Mouse (Mus musculus): Measurements from ENCODE around the gene Hist1h2bp. TPM values are rescaled to one million over a fixed set of nuclear protein-coding genes. Genes with fewer than 3 reads are reported as not detected.
"Not testable (repeated sequence)": the region's sequence is repeated elsewhere in the genome, so short reads cannot be mapped to it uniquely, and the experiment has no call there.

Hist1h2bp gene
- total RNA-seq, 2 experiments from 2014 or later: 6.4 to 6.8 TPM

DNA sequence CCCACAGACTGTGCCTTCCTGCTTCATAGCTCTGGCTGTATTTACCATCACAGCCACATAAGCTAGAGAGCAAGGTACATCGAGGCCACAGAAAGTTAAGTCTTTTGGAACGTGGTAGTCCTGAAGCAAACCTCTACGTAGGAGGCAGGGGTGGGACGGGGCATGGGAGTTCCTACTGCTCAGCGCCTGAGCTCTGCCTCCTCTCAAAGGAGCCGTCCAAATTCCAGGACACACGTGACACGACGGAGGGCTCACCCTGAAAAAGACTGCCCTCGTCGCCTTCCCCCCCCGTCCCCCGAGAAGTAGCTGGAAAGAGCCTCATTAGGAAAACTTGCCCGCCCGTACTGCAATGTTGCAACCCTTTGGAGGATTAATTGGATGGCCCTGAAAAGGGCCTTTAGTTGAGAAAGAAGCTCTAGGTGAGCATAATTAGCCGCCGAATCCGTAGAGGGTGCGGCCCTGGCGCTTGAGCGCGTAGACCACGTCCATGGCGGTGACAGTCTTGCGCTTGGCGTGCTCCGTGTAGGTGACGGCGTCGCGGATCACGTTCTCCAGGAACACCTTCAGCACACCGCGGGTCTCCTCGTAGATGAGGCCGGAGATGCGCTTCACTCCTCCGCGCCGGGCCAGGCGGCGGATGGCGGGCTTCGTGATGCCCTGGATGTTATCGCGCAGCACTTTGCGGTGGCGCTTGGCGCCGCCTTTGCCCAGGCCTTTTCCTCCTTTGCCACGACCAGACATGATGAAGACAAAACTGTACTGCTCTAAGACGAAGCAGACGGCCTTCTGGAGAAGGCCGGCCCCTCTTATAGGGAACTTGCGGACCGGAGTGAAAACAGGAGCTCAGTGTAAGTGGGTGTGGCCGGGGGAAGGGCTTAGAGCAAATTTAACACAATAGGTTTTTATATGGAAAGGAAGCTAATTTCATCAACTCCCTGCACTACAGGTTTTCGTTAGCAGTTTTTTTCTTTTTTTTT lies 44.4 kb downstream of the Hist1h2bp start, which contains the start of gene Hist1h4n:
Hist1h4n (minus strand) TSS at position 779 of the 977 bp plus-strand sequence.
- intact Hi-C loops (cut with DNase I): loop anchor here (10.0 kb wide), 1 partner anchor 117 kb away; the partner anchor contains the start of genes Hist1h2ai, Hist1h2bl and Hist1h3h
- not testable (repeated sequence) for DNase-seq (ENCODE audit: low spot score)

DNA sequence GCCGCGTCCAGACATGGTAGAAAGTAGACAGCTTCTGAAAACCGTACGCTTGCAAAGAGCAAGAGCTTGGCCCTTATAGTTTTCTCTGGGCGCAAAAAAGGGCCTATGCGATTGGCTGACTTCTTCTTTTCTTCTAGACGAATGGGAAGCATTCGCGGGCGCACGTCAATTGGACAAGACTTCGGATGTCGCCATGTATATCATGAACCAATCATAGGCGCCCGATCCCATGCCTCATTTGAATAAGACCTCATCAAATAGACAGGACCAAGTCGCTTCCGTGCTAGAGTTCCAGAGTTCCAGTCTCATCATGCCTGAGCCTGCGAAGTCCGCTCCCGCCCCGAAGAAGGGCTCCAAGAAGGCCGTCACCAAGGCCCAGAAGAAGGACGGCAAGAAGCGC lies 46.2 kb downstream of the Hist1h2bp start, which contains the start of the genes Hist1h2ap and Hist1h2br:
Hist1h2ap (minus strand) TSS at position 47 of the 400 bp plus-strand sequence.
Hist1h2br (plus strand) TSS at position 283 of the 400 bp plus-strand sequence.
- intact Hi-C loops (cut with DNase I): loop anchor here (10.0 kb wide), 1 partner anchor 119 kb away; the partner anchor contains the start of genes Hist1h2ai, Hist1h2bl and Hist1h3h

More for the DNA sequence above, 46.2 kb downstream of the Hist1h2bp start, which contains the start of the genes Hist1h2ap and Hist1h2br:
- not testable (repeated sequence) for DNase-seq (ENCODE audit: low spot score)

Small RNA genes within 50 kb of the gene (microRNA-seq; reads per million reads assigned to microRNA genes)
- gene Gm19658 (not detected), gene Gm44346 (not detected), gene Gm44454 (not detected), gene Gm44466 (not detected)

Other genes starting within 250 kb of the Hist1h2bp start
- not detected for gene Olfr1366, start 244.7 kb upstream of the Hist1h2bp start, total RNA-seq (2021)
- gene Olfr1535, start 227.6 kb upstream of the Hist1h2bp start, total RNA-seq (2021): not detected
- not detected for gene Olfr1364, start 205.7 kb upstream of the Hist1h2bp start, total RNA-seq (2021)
- not detected for gene Olfr1362, start 173.4 kb upstream of the Hist1h2bp start, total RNA-seq (2021)
- not detected for gene Olfr11, start 144.9 kb upstream of the Hist1h2bp start, total RNA-seq (2021)
- not detected for gene Olfr1361, start 124.1 kb upstream of the Hist1h2bp start, total RNA-seq (2021)
- gene Olfr1360, start 110.1 kb upstream of the Hist1h2bp start, total RNA-seq (2021): not detected
- not detected for gene Olfr1359, start 89.3 kb upstream of the Hist1h2bp start, total RNA-seq (2021)
- gene Hist1h2bl, start 71.3 kb upstream of the Hist1h2bp start, total RNA-seq (2021): 10 to 100 TPM; 19.7 to 24.0 TPM
- gene Hist1h2ai, start 71.0 kb upstream of the Hist1h2bp start, total RNA-seq (2021): 10 to 100 TPM in 1 of 2 experiments, not detected in 1; 17.9 TPM
- 10 to 100 TPM; 16.8 to 25.9 TPM for gene Hist1h3h, start 69.8 kb upstream of the Hist1h2bp start, total RNA-seq (2021)
- 1 to 10 TPM; 5.5 to 6.1 TPM for gene Hist1h2bm, start 65.4 kb upstream of the Hist1h2bp start, total RNA-seq (2021)
- 1 to 10 TPM; 4.2 to 6.9 TPM for gene Hist1h4j, start 52.4 kb upstream of the Hist1h2bp start, total RNA-seq (2021)
- gene Hist1h4k, start 37.0 kb upstream of the Hist1h2bp start, total RNA-seq (2021): 10 to 100 TPM; 46.4 to 87.7 TPM
- gene Hist1h2ak, start 33.6 kb upstream of the Hist1h2bp start, total RNA-seq (2021): 10 to 100 TPM in 1 of 2 experiments, 1 to 10 TPM in 1; 5.7 to 11.4 TPM
- 10 to 100 TPM; 10.2 to 16.5 TPM for gene Hist1h2bn, start 33.3 kb upstream of the Hist1h2bp start, total RNA-seq (2021)
- 1 to 10 TPM; 8.0 to 9.9 TPM for gene Hist1h1b, start 6.8 kb upstream of the Hist1h2bp start, total RNA-seq (2021)
- 10 to 100 TPM; 21.5 to 29.2 TPM for gene Hist1h3i, start 4.1 kb upstream of the Hist1h2bp start, total RNA-seq (2021)
- under 1 TPM; 0.84 to 0.94 TPM for gene Hist1h2an, start 243 bp upstream of the Hist1h2bp start, total RNA-seq (2021)
- gene Hist1h2bq, start 22.7 kb downstream of the Hist1h2bp start, total RNA-seq (2021): 10 to 100 TPM; 35.4 to 36.4 TPM
- gene Hist1h2ao, start 23.0 kb downstream of the Hist1h2bp start, total RNA-seq (2021): not detected
- 10 to 100 TPM; 55.1 to 84.9 TPM for gene Hist1h4m, start 24.3 kb downstream of the Hist1h2bp start, total RNA-seq (2021)
- 10 to 100 TPM; 13.5 to 14.9 TPM for gene Hist1h4n, start 44.7 kb downstream of the Hist1h2bp start, total RNA-seq (2021)
- 10 to 100 TPM; 21.9 to 30.1 TPM for gene Hist1h2ap, start 46.0 kb downstream of the Hist1h2bp start, total RNA-seq (2021)
- 10 to 100 TPM; 35.6 to 36.4 TPM for gene Hist1h2br, start 46.3 kb downstream of the Hist1h2bp start, total RNA-seq (2021)
- gene Zfp184, start 157.6 kb downstream of the Hist1h2bp start, total RNA-seq (2021): under 1 TPM; 0.56 to 0.68 TPM
- gene Pom121l2, start 193.7 kb downstream of the Hist1h2bp start, total RNA-seq (2021): not detected
- gene Prss16, start 222.3 kb downstream of the Hist1h2bp start, total RNA-seq (2021): not detected
- 10 to 100 TPM; 32.9 to 34.9 TPM for gene Hist1h2ah, start 248.1 kb downstream of the Hist1h2bp start, total RNA-seq (2021)
- gene Hist1h2bk, start 248.4 kb downstream of the Hist1h2bp start, total RNA-seq (2021): 10 to 100 TPM; 17.2 to 23.4 TPM